24 mouse cellular contexts compared by ENCODE assay signal in genomic region chr10:75697693-75698092, GRCm38 (mm10). TPM values are rescaled to one million over a fixed set of nuclear protein-coding genes. Genes with fewer than 3 reads are reported as not detected.
DNase-seq lines count a peak whose midpoint lies in the region; ATAC-seq and TF ChIP-seq lines count a peak whose summit lies in the region.
"Had no signal": no experiment of that assay in that cellular context is flagged by ENCODE, and none has a peak within 500 bp of the region (broad histone marks: within the 10 kb centered on the region; RNA-seq: fewer than 3 reads in every experiment).

No protein-coding gene starts in this region.

- 0 out of 2 replicates have a peak overlapping the region, but pooled peaks have one; percentile 7 for H3K4me2 ChIP-seq in heart, embryonic 11.5 days
- peak overlapping the region; percentile 73 for H3K4me2 ChIP-seq in liver, embryonic 12.5 days
- H3K4me2 ChIP-seq: embryonic facial prominence, embryonic 12.5 days; heart, embryonic 12.5 days; hindbrain, embryonic 12.5 days had no signal

- no peaks in the 10 kb centered on the region for H3K27me3 ChIP-seq in heart, embryonic 11.5 days (ENCODE audit: control insufficient read depth, insufficient read depth, low read length)
- H3K27me3 ChIP-seq in liver, embryonic 12.5 days (replicated peaks), result no peaks in the 10 kb centered on the region
- no peaks in the 10 kb centered on the region for H3K27me3 ChIP-seq in thymus, adult 2 months (ENCODE audit: control insufficient read depth, insufficient read depth, low read length)
- H3K27me3 ChIP-seq: embryonic facial prominence, embryonic 12.5 days; heart, embryonic 12.5 days; hindbrain, embryonic 12.5 days had no signal

- H3K4me1 ChIP-seq in heart, embryonic 11.5 days (ENCODE audit: control insufficient read depth, insufficient read depth, low read length), result 0 out of 2 replicates have a peak, but pooled peaks cover 3% of the 10 kb centered on the region
- peaks cover 82% of the 10 kb centered on the region for H3K4me1 ChIP-seq in liver, embryonic 12.5 days
- no peaks in the 10 kb centered on the region for H3K4me1 ChIP-seq in thymus, adult 2 months (replicated peaks; ENCODE audit: control insufficient read depth, insufficient read depth, low read length)
- H3K4me1 ChIP-seq: embryonic facial prominence, embryonic 12.5 days; hindbrain, embryonic 12.5 days had no signal

- no peak for TF ChIP-seq POLR2A in thymus, adult 2 months (IDR thresholded peaks at IDR 0.05; ENCODE audit: control insufficient read depth, extremely low read depth, insufficient read depth, low read length, poor library complexity)

- 85% methylated on average over 3 of the region's 3 CpGs for WGBS in heart, embryonic 11.5 days (ENCODE audit: insufficient replicate concordance)
- WGBS in liver, embryonic 12.5 days (ENCODE audit: insufficient replicate concordance), result 53% methylated on average over 3 of the region's 3 CpGs
- WGBS in thymus, adult 2 months, result 91% methylated on average over 3 of the region's 3 CpGs

- no peaks in the 10 kb centered on the region for H3K9me3 ChIP-seq in heart, embryonic 11.5 days (replicated peaks; ENCODE audit: control insufficient read depth, low read length)
- H3K9me3 ChIP-seq in liver, embryonic 12.5 days (replicated peaks), result no peaks in the 10 kb centered on the region
- H3K9me3 ChIP-seq: embryonic facial prominence, embryonic 12.5 days; heart, embryonic 12.5 days; hindbrain, embryonic 12.5 days; megakaryocyte, embryonic 14.5 days had no signal

- H3K9ac ChIP-seq in heart, embryonic 11.5 days (ENCODE audit: low read depth, low read length), result no peak overlapping the region
- H3K9ac ChIP-seq in liver, embryonic 12.5 days, result peak overlapping the region; percentile 75
- H3K9ac ChIP-seq: embryonic facial prominence, embryonic 12.5 days; heart, embryonic 12.5 days; hindbrain, embryonic 12.5 days had no signal

- ATAC-seq in heart, embryonic 11.5 days (replicated peaks; ENCODE audit: insufficient number of reproducible peaks, low FRiP score, low TSS enrichment), result no peak
- ATAC-seq in liver, embryonic 12.5 days, result no peak
- peak; percentile 77 for ATAC-seq in megakaryocyte, adult 5-6 weeks (ENCODE audit: poor library complexity, severe bottlenecking)
- ATAC-seq: activated CD4-positive, CD25-positive, alpha-beta regulatory T cell, adult 4 months; forebrain, embryonic 16.5 days; intestine, postnatal 0 days; midbrain, embryonic 16.5 days had no signal

- H3K4me3 ChIP-seq in heart, embryonic 11.5 days (ENCODE audit: low read depth, low read length), result no peak overlapping the region
- H3K4me3 ChIP-seq in liver, embryonic 12.5 days, result peak overlapping the region; percentile 46
- no peak overlapping the region for H3K4me3 ChIP-seq in thymus, adult 2 months (ENCODE audit: control insufficient read depth, insufficient read depth, low read length)
- H3K4me3 ChIP-seq: embryonic facial prominence, embryonic 12.5 days; heart, embryonic 12.5 days; hindbrain, embryonic 12.5 days had no signal

- peaks cover 13% of the 10 kb centered on the region for H3K36me3 ChIP-seq in heart, embryonic 11.5 days (ENCODE audit: control insufficient read depth, insufficient read depth, low read length)
- peaks cover 89% of the 10 kb centered on the region for H3K36me3 ChIP-seq in liver, embryonic 12.5 days
- H3K36me3 ChIP-seq in thymus, adult 2 months (ENCODE audit: control insufficient read depth, insufficient read depth, low read length), result peaks cover 22% of the 10 kb centered on the region

- peak overlapping the region; percentile 35 for H3K27ac ChIP-seq in heart, embryonic 11.5 days (ENCODE audit: low read depth, low read length)
- H3K27ac ChIP-seq in liver, embryonic 12.5 days, result peak overlapping the region; percentile 99
- H3K27ac ChIP-seq in thymus, adult 2 months (ENCODE audit: control insufficient read depth, insufficient read depth, low read length), result no peak overlapping the region
- H3K27ac ChIP-seq: embryonic facial prominence, embryonic 12.5 days; hindbrain, embryonic 12.5 days had no signal

- no peak for TF ChIP-seq CTCF in thymus, adult 2 months (IDR thresholded peaks at IDR 0.05; ENCODE audit: borderline replicate concordance, control insufficient read depth, extremely low read depth, insufficient read depth, low read length, poor library complexity)

- no peak for DNase-seq in heart, postnatal 4 days
- DNase-seq in MEL-GATA-1-ER (ENCODE audit: extremely low read depth, low read depth), result peak; percentile 34
- DNase-seq in thymus, adult 2 months, result no peak
- DNase-seq in urinary bladder, postnatal 14 days (ENCODE audit: low spot score), result no peak
- DNase-seq: adrenal gland, adult 8-10 months; cerebellum, postnatal 10 days; gastrocnemius, postnatal 10 days; heart, postnatal 10 days; kidney, postnatal 36 days; layer of hippocampus, postnatal 36 days; lung, adult 18-20 months; right cerebral cortex, postnatal 4 days; thymus, postnatal 36 days had no signal

RNA-seq across cellular contexts. Expression of gene Susd2, which starts 53.9 kb away (rescaled TPM):
- 1.4 and 2.1 TPM in 2 replicates for polyA plus RNA-seq in heart, embryonic 11.5 days (2014; fragmentation: Nextera tagmentation; extraction: Ambion mirVana)
- 1 to 10 TPM; 4.7 to 4.9 TPM for total RNA-seq in heart, postnatal 4 days (2021)
- 0.69 and 1.1 TPM in 2 replicates for polyA plus RNA-seq in liver, embryonic 12.5 days (2016; fragmentation: Nextera tagmentation; extraction: Ambion mirVana)
- 0.16 and 0.48 TPM in 2 replicates for total RNA-seq in megakaryocyte, adult 5-6 weeks (2015)
- 0.33 and 0.49 TPM in 2 replicates for total RNA-seq in megakaryocyte, adult 5-6 weeks (2017)
- 11.1 and 11.2 TPM in 2 replicates for polyA plus RNA-seq in thymus, adult 2 months (2012; rRNA removed)
